Mouse (Mus musculus) erythroblast, embryonic 14.5 days (primary cell): ENCODE results near the gene Gm17581.
"Not testable (repeated sequence)": the region's sequence is repeated elsewhere in the genome, so short reads cannot be mapped to it uniquely, and the experiment has no call there.

Experiments
- GATA1 ChIP-seq: IDR thresholded peaks from 2 replicates; pipeline ENCODE4 v1.6.1; 2012; ENCODE audit warnings: low read length, inconsistent platforms, mixed read lengths
- TAL1 ChIP-seq: IDR thresholded peaks from 3 replicates; pipeline ENCODE4 v1.6.1; 2012; ENCODE audit warnings: low read length, inconsistent platforms, mixed read lengths

DNA sequence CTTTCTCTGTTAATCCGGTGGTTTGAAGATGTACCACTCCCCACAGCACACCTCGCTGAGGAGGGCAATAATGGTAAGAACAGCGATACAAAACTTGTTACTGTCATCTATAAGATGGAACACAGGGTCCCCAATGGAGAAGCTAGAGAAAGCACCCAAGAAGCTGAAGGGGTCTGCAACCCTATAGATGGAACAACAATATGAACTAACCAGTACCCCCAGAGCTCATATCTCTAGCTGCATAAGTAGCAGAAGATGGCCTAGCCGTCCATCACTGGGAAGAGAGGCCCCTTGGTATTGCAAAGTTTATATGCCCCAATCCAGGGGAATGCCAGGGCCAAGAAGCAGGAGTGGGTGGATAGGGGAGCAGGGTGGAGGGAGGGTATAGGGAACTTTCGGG is at the start of gene Gm17581:
- not testable (repeated sequence) for TF ChIP-seq GATA1, TAL1
